Mouse (Mus musculus): ENCODE data around the gene Lta. TPM values are rescaled to one million over a fixed set of nuclear protein-coding genes. Genes with fewer than 3 reads are reported as not detected.

Lta gene
- total and polyA plus RNA-seq, 2 experiments: not detected

GRCm38 (mm10) chr17:35164568-35165450, 40.3 kb downstream of the Lta start, which contains the start of gene Prrc2a:
TSS of gene Prrc2a (minus strand) at chr17:35164897.
- under 1% methylated on average over 68 of the region's 89 CpGs for WGBS
- Histone ChIP-seq H3K27ac (replicated peaks; ENCODE audit: insufficient read depth, low read depth, low read length) (peak within 1 kb of the TSS; percentile 89), H3K4me1 (ENCODE audit: control insufficient read depth, insufficient read depth, low read length) (peaks cover 5% of the 10 kb centered on the region), H3K4me3 (ENCODE audit: insufficient read depth, low read depth, low read length) (peak within 1 kb of the TSS; percentile 93), H3K9ac (ENCODE audit: low read depth, low read length) (peak within 1 kb of the TSS; percentile 98), H3K36me3 (ENCODE audit: control insufficient read depth, insufficient read depth, low read length) (peaks cover 21% of the 10 kb centered on the region), H3K27me3 (ENCODE audit: control insufficient read depth, insufficient read depth, low read length) (no peaks in the 10 kb centered on the region), H3K79me2 (ENCODE audit: control insufficient read depth, insufficient read depth, low read length) (peaks cover 31% of the 10 kb centered on the region)
- peak; percentile 98 for DNase-seq (ENCODE audit: extremely low read depth, low read depth, low spot score)
- peak; percentile 61 for TF ChIP-seq POLR2A (IDR thresholded peaks at IDR 0.05; ENCODE audit: extremely low read depth, insufficient read depth, low read length)
- no peak for TF ChIP-seq CTCF (IDR thresholded peaks at IDR 0.05; ENCODE audit: low read depth, low read length)

GRCm38 (mm10) chr17:35164218-35164567, 41.0 kb downstream of the Lta start:
- no peak for DNase-seq (ENCODE audit: extremely low read depth, low read depth, low spot score)
- 0% methylated on average over 27 of the region's 28 CpGs for WGBS

GRCm38 (mm10) chr17:35163326-35164081, 41.6 kb downstream of the Lta start:
- peak; percentile 21 for DNase-seq (ENCODE audit: extremely low read depth, low read depth, low spot score)
- peak overlapping the region; percentile 98 for H3K9ac ChIP-seq (ENCODE audit: low read depth, low read length)
- H3K27ac ChIP-seq (replicated peaks; ENCODE audit: insufficient read depth, low read depth, low read length): no peak overlapping the region; the same call in 1 of the 2 replicates
- H3K36me3 ChIP-seq (ENCODE audit: control insufficient read depth, insufficient read depth, low read length): peaks cover 34% of the 10 kb centered on the region
- 3% methylated on average over 8 of the region's 8 CpGs for WGBS
- peaks cover 5% of the 10 kb centered on the region for H3K4me1 ChIP-seq (ENCODE audit: control insufficient read depth, insufficient read depth, low read length)
- H3K4me3 ChIP-seq (ENCODE audit: insufficient read depth, low read depth, low read length): peak overlapping the region; percentile 93
- H3K27me3 ChIP-seq (ENCODE audit: control insufficient read depth, insufficient read depth, low read length): no peaks in the 10 kb centered on the region
- peaks cover 36% of the 10 kb centered on the region for H3K79me2 ChIP-seq (ENCODE audit: control insufficient read depth, insufficient read depth, low read length)
- TF ChIP-seq POLR2A (IDR thresholded peaks at IDR 0.05; ENCODE audit: extremely low read depth, insufficient read depth, low read length): no peak
- TF ChIP-seq CTCF (IDR thresholded peaks at IDR 0.05; ENCODE audit: low read depth, low read length): no peak

More at GRCm38 (mm10) chr17:35164218-35164567, 41.0 kb downstream of the Lta start:
- no peaks in the 10 kb centered on the region for H3K27me3 ChIP-seq (ENCODE audit: control insufficient read depth, insufficient read depth, low read length)
- peak overlapping the region; percentile 68 for H3K27ac ChIP-seq (replicated peaks; ENCODE audit: insufficient read depth, low read depth, low read length)
- peaks cover 5% of the 10 kb centered on the region for H3K4me1 ChIP-seq (ENCODE audit: control insufficient read depth, insufficient read depth, low read length)
- peak overlapping the region; percentile 93 for H3K4me3 ChIP-seq (ENCODE audit: insufficient read depth, low read depth, low read length)
- H3K79me2 ChIP-seq (ENCODE audit: control insufficient read depth, insufficient read depth, low read length): peaks cover 34% of the 10 kb centered on the region
- peak overlapping the region; percentile 98 for H3K9ac ChIP-seq (ENCODE audit: low read depth, low read length)
- H3K36me3 ChIP-seq (ENCODE audit: control insufficient read depth, insufficient read depth, low read length): peaks cover 27% of the 10 kb centered on the region
- TF ChIP-seq CTCF (IDR thresholded peaks at IDR 0.05; ENCODE audit: low read depth, low read length) (no peak), POLR2A (IDR thresholded peaks at IDR 0.05; ENCODE audit: extremely low read depth, insufficient read depth, low read length) (no peak)

GRCm38 (mm10) chr17:35162730-35163129, 42.4 kb downstream of the Lta start:
- DNase-seq (ENCODE audit: extremely low read depth, low read depth, low spot score): peak; percentile 49
- peaks cover 41% of the 10 kb centered on the region for H3K36me3 ChIP-seq (ENCODE audit: control insufficient read depth, insufficient read depth, low read length)
- H3K4me1 ChIP-seq (ENCODE audit: control insufficient read depth, insufficient read depth, low read length): peaks cover 5% of the 10 kb centered on the region
- no peak for TF ChIP-seq CTCF (IDR thresholded peaks at IDR 0.05; ENCODE audit: low read depth, low read length)
- no peak for TF ChIP-seq POLR2A (IDR thresholded peaks at IDR 0.05; ENCODE audit: extremely low read depth, insufficient read depth, low read length)
- H3K27me3 ChIP-seq (ENCODE audit: control insufficient read depth, insufficient read depth, low read length): no peaks in the 10 kb centered on the region
- whole genome bisulfite sequencing: 8% methylated on average over 12 of the region's 12 CpGs
- no peak overlapping the region for H3K9ac ChIP-seq (ENCODE audit: low read depth, low read length)
- H3K27ac ChIP-seq (replicated peaks; ENCODE audit: insufficient read depth, low read depth, low read length): no peak overlapping the region
- H3K4me3 ChIP-seq (ENCODE audit: insufficient read depth, low read depth, low read length): no peak overlapping the region
- peaks cover 39% of the 10 kb centered on the region for H3K79me2 ChIP-seq (ENCODE audit: control insufficient read depth, insufficient read depth, low read length)

GRCm38 (mm10) chr17:35162121-35162520, 43.0 kb downstream of the Lta start:
- DNase-seq (ENCODE audit: extremely low read depth, low read depth, low spot score): no peak
- H3K9ac ChIP-seq (ENCODE audit: low read depth, low read length): no peak overlapping the region
- TF ChIP-seq POLR2A (IDR thresholded peaks at IDR 0.05; ENCODE audit: extremely low read depth, insufficient read depth, low read length) (no peak), CTCF (IDR thresholded peaks at IDR 0.05; ENCODE audit: low read depth, low read length) (no peak)
- no peak overlapping the region for H3K4me3 ChIP-seq (ENCODE audit: insufficient read depth, low read depth, low read length)
- peaks cover 5% of the 10 kb centered on the region for H3K4me1 ChIP-seq (ENCODE audit: control insufficient read depth, insufficient read depth, low read length)
- 72% methylated on average over 14 of the region's 14 CpGs for WGBS
- H3K79me2 ChIP-seq (ENCODE audit: control insufficient read depth, insufficient read depth, low read length): peaks cover 39% of the 10 kb centered on the region
- H3K27ac ChIP-seq (replicated peaks; ENCODE audit: insufficient read depth, low read depth, low read length): no peak overlapping the region
- peaks cover 46% of the 10 kb centered on the region for H3K36me3 ChIP-seq (ENCODE audit: control insufficient read depth, insufficient read depth, low read length)
- no peaks in the 10 kb centered on the region for H3K27me3 ChIP-seq (ENCODE audit: control insufficient read depth, insufficient read depth, low read length)

Data from liver, adult 2 months (tissue).